ENCODE assay signal across 9 mouse cellular contexts in genomic region chr14:60682361-60683023, GRCm38 (mm10). TPM values are rescaled to one million over a fixed set of nuclear protein-coding genes. Genes with fewer than 3 reads are reported as not detected.
A peak's percentile ranks its signal among the peaks of the same experiment; 100 is the strongest.
DNase-seq lines count a peak whose midpoint lies in the region; ATAC-seq and TF ChIP-seq lines count a peak whose summit lies in the region.
"Had no signal": no experiment of that assay in that cellular context is flagged by ENCODE, and none has a peak within 500 bp of the region (broad histone marks: within the 10 kb centered on the region; RNA-seq: fewer than 3 reads in every experiment).

No protein-coding gene starts in this region.

- TF ChIP-seq POLR2A in testis, adult 2 months (IDR thresholded peaks at IDR 0.05; ENCODE audit: control insufficient read depth, low read depth, low read length) = no peak

- TF ChIP-seq CTCF in hindbrain, postnatal 0 days (IDR thresholded peaks at IDR 0.05; ENCODE audit: low read depth) = no peak
- no peak for TF ChIP-seq CTCF in testis, adult 2 months (IDR thresholded peaks at IDR 0.05; ENCODE audit: control insufficient read depth, insufficient read depth, insufficient replicate concordance, low read depth, low read length)

- DNase-seq in hindbrain, embryonic 10.5 days (ENCODE audit: low spot score) = no peak
- DNase-seq in adrenal gland, adult 8-10 months = peak; percentile 89
- DNase-seq in hindbrain, postnatal 0 days (ENCODE audit: low spot score) = peak; percentile 92
- DNase-seq in lung, postnatal 25 days (ENCODE audit: low spot score) = peak; percentile 70
- no peak for DNase-seq in layer of hippocampus, adult 9-10 months (ENCODE audit: low spot score)

- no peak overlapping the region for H3K9ac ChIP-seq in hindbrain, embryonic 13.5 days
- no peak overlapping the region for H3K9ac ChIP-seq in forebrain, embryonic 15.5 days (replicated peaks)
- no peak overlapping the region for H3K9ac ChIP-seq in hindbrain, postnatal 0 days (replicated peaks; ENCODE audit: low read length)
- H3K9ac ChIP-seq: limb, embryonic 15.5 days had no signal

- H3K36me3 ChIP-seq in hindbrain, embryonic 13.5 days = no peaks in the 10 kb centered on the region
- peaks cover 7% of the 10 kb centered on the region; the same call in 1 of the 2 replicates for H3K36me3 ChIP-seq in hindbrain, embryonic 10.5 days
- H3K36me3 ChIP-seq in forebrain, embryonic 15.5 days = no peaks in the 10 kb centered on the region
- no peaks in the 10 kb centered on the region for H3K36me3 ChIP-seq in hindbrain, postnatal 0 days (ENCODE audit: insufficient read depth, low read length)
- no peaks in the 10 kb centered on the region for H3K36me3 ChIP-seq in testis, adult 2 months (ENCODE audit: control insufficient read depth, insufficient read depth, low read length)
- H3K36me3 ChIP-seq: limb, embryonic 15.5 days had no signal

- 63% methylated on average over 12 of the region's 12 CpGs for WGBS in hindbrain, embryonic 13.5 days
- 73% methylated on average over 12 of the region's 12 CpGs for WGBS in hindbrain, embryonic 10.5 days
- 40% methylated on average over 12 of the region's 12 CpGs for WGBS in forebrain, embryonic 15.5 days
- 34% methylated on average over 12 of the region's 12 CpGs for WGBS in hindbrain, postnatal 0 days

- H3K9me3 ChIP-seq in hindbrain, embryonic 13.5 days = no peaks in the 10 kb centered on the region
- no peaks in the 10 kb centered on the region for H3K9me3 ChIP-seq in hindbrain, embryonic 10.5 days
- H3K9me3 ChIP-seq in forebrain, embryonic 15.5 days = no peaks in the 10 kb centered on the region
- no peaks in the 10 kb centered on the region for H3K9me3 ChIP-seq in hindbrain, postnatal 0 days (ENCODE audit: low read length)
- H3K9me3 ChIP-seq: limb, embryonic 15.5 days had no signal

- ATAC-seq in hindbrain, embryonic 13.5 days (ENCODE audit: low FRiP score) = no peak
- ATAC-seq in forebrain, embryonic 15.5 days (replicated peaks) = 0 out of 2 replicates have a peak, but pooled peaks have one; percentile 48
- peak; percentile 90 for ATAC-seq in hindbrain, postnatal 0 days

- no peak overlapping the region for H3K4me2 ChIP-seq in hindbrain, embryonic 13.5 days
- H3K4me2 ChIP-seq in forebrain, embryonic 15.5 days (replicated peaks) = no peak overlapping the region
- 0 out of 2 replicates have a peak overlapping the region, but pooled peaks have one; percentile 5 for H3K4me2 ChIP-seq in hindbrain, postnatal 0 days (ENCODE audit: low read depth, low read length)
- H3K4me2 ChIP-seq: limb, embryonic 15.5 days had no signal

- H3K27ac ChIP-seq in hindbrain, embryonic 13.5 days = 0 out of 2 replicates have a peak overlapping the region, but pooled peaks have one; percentile 1
- no peak overlapping the region for H3K27ac ChIP-seq in hindbrain, embryonic 10.5 days
- no peak overlapping the region for H3K27ac ChIP-seq in forebrain, embryonic 15.5 days (replicated peaks)
- H3K27ac ChIP-seq in hindbrain, postnatal 0 days = peak overlapping the region; percentile 61; the same call in 1 of the 2 replicates
- peak overlapping the region; percentile 51 for H3K27ac ChIP-seq in testis, adult 2 months (ENCODE audit: control insufficient read depth, insufficient read depth, low read depth, low read length)
- H3K27ac ChIP-seq: limb, embryonic 15.5 days had no signal

- peaks cover 49% of the 10 kb centered on the region for H3K4me1 ChIP-seq in hindbrain, embryonic 13.5 days (replicated peaks)
- peaks cover 43% of the 10 kb centered on the region for H3K4me1 ChIP-seq in hindbrain, embryonic 10.5 days (replicated peaks)
- peaks cover 46% of the 10 kb centered on the region for H3K4me1 ChIP-seq in forebrain, embryonic 15.5 days
- peaks cover 28% of the 10 kb centered on the region for H3K4me1 ChIP-seq in hindbrain, postnatal 0 days (ENCODE audit: insufficient read depth, low read length)
- H3K4me1 ChIP-seq in testis, adult 2 months (ENCODE audit: control insufficient read depth, insufficient read depth, low read length) = peaks cover 6% of the 10 kb centered on the region
- H3K4me1 ChIP-seq: limb, embryonic 15.5 days had no signal

- no peak overlapping the region for H3K4me3 ChIP-seq in hindbrain, embryonic 13.5 days
- H3K4me3 ChIP-seq in hindbrain, embryonic 10.5 days = no peak overlapping the region
- no peak overlapping the region for H3K4me3 ChIP-seq in forebrain, embryonic 15.5 days
- no peak overlapping the region for H3K4me3 ChIP-seq in hindbrain, postnatal 0 days (ENCODE audit: low read length)
- no peak overlapping the region for H3K4me3 ChIP-seq in testis, adult 2 months (ENCODE audit: control insufficient read depth, low read depth, low read length)
- H3K4me3 ChIP-seq: limb, embryonic 15.5 days had no signal

- no peaks in the 10 kb centered on the region for H3K27me3 ChIP-seq in hindbrain, embryonic 13.5 days
- H3K27me3 ChIP-seq in hindbrain, embryonic 10.5 days (ENCODE audit: insufficient read depth, poor library complexity, severe bottlenecking) = no peaks in the 10 kb centered on the region
- H3K27me3 ChIP-seq in forebrain, embryonic 15.5 days = no peaks in the 10 kb centered on the region
- no peaks in the 10 kb centered on the region for H3K27me3 ChIP-seq in hindbrain, postnatal 0 days (ENCODE audit: insufficient read depth, low read length)
- H3K27me3 ChIP-seq in testis, adult 2 months (ENCODE audit: control insufficient read depth, insufficient read depth, low read length) = no peaks in the 10 kb centered on the region

RNA-seq across cellular contexts. Expression of gene Spata13, which starts 48.7 kb away (rescaled TPM):
- 34.8 and 37.0 TPM in 2 replicates for polyA plus RNA-seq in hindbrain, embryonic 13.5 days (2015; fragmentation: Nextera tagmentation; extraction: Ambion mirVana)
- 56.7 and 66.0 TPM in 2 replicates for polyA plus RNA-seq in hindbrain, embryonic 10.5 days (2016; fragmentation: Nextera tagmentation; extraction: Ambion mirVana)
- 100 to 1,000 TPM; 152 to 256 (median 184) TPM for total RNA-seq in adrenal gland, adult 8-10 months (2022)
- polyA plus RNA-seq in forebrain, embryonic 15.5 days (2015; fragmentation: Nextera tagmentation; extraction: Ambion mirVana) = 50.1 and 52.6 TPM in 2 replicates
- total RNA-seq in hindbrain, postnatal 0 days (2014; rRNA removed) = 34.1 and 39.8 TPM in 2 replicates
- polyA plus RNA-seq in hindbrain, postnatal 0 days (2015; fragmentation: Nextera tagmentation; extraction: Ambion mirVana) = 16.5 and 17.0 TPM in 2 replicates
- 3.3 and 4.2 TPM in 2 replicates for polyA plus RNA-seq in testis, adult 2 months (2012; rRNA removed)

Comparison
In these comparisons a context has a peak if more than half of its experiments do, and no peak if none do; other contexts are left out.
1. H3K27ac ChIP-seq: peak in hindbrain, embryonic 13.5 days (single experiment), hindbrain, postnatal 0 days (single experiment) and testis, adult 2 months (single experiment); none in hindbrain, embryonic 10.5 days (single experiment) and forebrain, embryonic 15.5 days (single experiment).
2. DNase-seq: peak in adrenal gland, adult 8-10 months (single experiment), hindbrain, postnatal 0 days (single experiment) and lung, postnatal 25 days (single experiment); none in hindbrain, embryonic 10.5 days (single experiment) and layer of hippocampus, adult 9-10 months (single experiment).